Mouse (Mus musculus) kidney, postnatal 25 days (tissue): ENCODE measurements around the gene Bcl7c.

Experiments
- DNase-seq, 2 experiments: peaks; one replicate each; pipeline ENCODE4 v3.0.0; 2021; ENCODE audit warnings: mixed read lengths in 2 of 2

Gene Bcl7c

GRCm38 (mm10) chr7:127642254-127642653 lies 66.5 kb downstream of the Bcl7c start:
- no peak for DNase-seq

- DNase-seq: peak in 1 of 2 experiments; percentile 26
Observed at GRCm38 (mm10) chr7:127641260-127641659, 67.5 kb downstream of the Bcl7c start.

- DNase-seq: peak; percentile 78 to 91
Observed at GRCm38 (mm10) chr7:127636963-127637362, 71.8 kb downstream of the Bcl7c start.

- no peak for DNase-seq
Observed at GRCm38 (mm10) chr7:127631416-127631815, 77.3 kb downstream of the Bcl7c start.

GRCm38 (mm10) chr7:127628646-127629045 lies 80.1 kb downstream of the Bcl7c start:
- no peak for DNase-seq

- DNase-seq: no peak
Observed at GRCm38 (mm10) chr7:127626471-127626870, 82.3 kb downstream of the Bcl7c start.

- DNase-seq: no peak
Observed at GRCm38 (mm10) chr7:127626039-127626438, 82.7 kb downstream of the Bcl7c start.

GRCm38 (mm10) chr7:127618402-127618801 lies 90.3 kb downstream of the Bcl7c start:
- DNase-seq: peak in 1 of 2 experiments; percentile 27

- peak in 1 of 2 experiments; percentile 29 for DNase-seq
Observed at GRCm38 (mm10) chr7:127617962-127618361, 90.8 kb downstream of the Bcl7c start.

- no peak for DNase-seq
Observed at GRCm38 (mm10) chr7:127616881-127617280, 91.9 kb downstream of the Bcl7c start.

- peak in 1 of 2 experiments; percentile 37 for DNase-seq
Observed at GRCm38 (mm10) chr7:127616336-127616735, 92.4 kb downstream of the Bcl7c start.

GRCm38 (mm10) chr7:127614891-127615843 lies 93.6 kb downstream of the Bcl7c start, which contains the start of gene Zfp629:
Gene Zfp629 (minus strand): TSS chr7:127615797.
- DNase-seq: peak; percentile 76 to 87

- DNase-seq: peak; percentile 71 to 90
Observed at GRCm38 (mm10) chr7:127614511-127614890, 94.2 kb downstream of the Bcl7c start.

GRCm38 (mm10) chr7:127614091-127614490 lies 94.6 kb downstream of the Bcl7c start:
- DNase-seq: peak in 1 of 2 experiments; percentile 46

- peak; percentile 40 to 65 for DNase-seq
Observed at GRCm38 (mm10) chr7:127613501-127613900, 95.2 kb downstream of the Bcl7c start.

- DNase-seq: no peak
Observed at GRCm38 (mm10) chr7:127611561-127611960, 97.2 kb downstream of the Bcl7c start.
